8 mouse cellular contexts compared by ENCODE assay signal in the genomic region with DNA sequence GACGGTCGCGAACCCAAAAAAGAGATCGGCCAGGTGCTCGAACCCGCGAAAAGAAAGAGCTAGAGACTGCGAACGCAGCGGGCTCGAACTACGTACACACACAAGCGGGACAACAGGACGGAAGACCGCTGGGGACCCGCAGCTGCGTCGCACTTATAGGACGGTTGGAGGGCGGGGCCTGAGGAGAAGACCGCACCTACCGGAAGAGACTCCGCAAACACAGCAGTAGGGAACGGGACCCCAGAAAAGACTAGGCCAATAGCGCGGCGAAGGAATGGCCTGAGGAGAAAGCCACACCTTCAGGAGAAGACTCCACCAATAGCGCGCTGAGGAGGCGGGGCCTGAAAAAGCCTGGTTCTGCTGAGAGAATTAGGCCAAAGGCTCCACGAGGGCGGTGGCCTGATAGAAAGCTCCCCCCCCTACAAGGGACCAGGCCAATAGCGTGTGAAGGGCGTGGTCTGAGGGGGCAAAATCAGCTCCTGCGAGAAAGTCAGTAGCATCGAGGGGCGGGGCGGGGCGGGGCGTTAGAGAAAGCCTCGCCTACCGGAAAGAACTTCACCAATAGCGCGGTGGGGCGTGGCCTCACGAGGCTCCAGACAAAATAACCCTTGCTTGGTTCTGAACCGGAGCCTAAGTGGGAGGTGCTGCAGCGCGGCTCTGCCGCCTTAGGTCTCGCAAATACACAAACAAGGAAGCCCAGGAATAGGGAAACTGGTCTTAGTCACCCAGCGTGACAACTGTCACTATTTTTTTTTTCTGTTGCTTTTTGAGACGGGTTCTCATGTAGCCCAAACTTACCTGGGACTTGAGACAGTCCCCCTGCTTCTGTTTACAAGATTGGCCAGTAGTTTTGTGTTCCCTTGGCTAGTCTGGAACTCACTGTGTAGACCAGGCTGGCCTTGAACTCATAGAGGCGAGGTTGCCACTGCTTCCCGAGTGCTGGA. TPM values are rescaled to one million over a fixed set of nuclear protein-coding genes. Genes with fewer than 3 reads are reported as not detected.
DNase-seq lines count a peak whose midpoint lies in the region; ATAC-seq lines count a peak whose summit lies in the region.

Arrdc2 (minus strand) TSS at position 313 of the 944 bp plus-strand sequence.

- peak within 1 kb of the TSS; percentile 64 for H3K9ac ChIP-seq in hindbrain, embryonic 14.5 days

- no peaks in the 10 kb centered on the region for H3K9me3 ChIP-seq in hindbrain, embryonic 14.5 days (ENCODE audit: control insufficient read depth, low read length)

- 3% methylated on average over 55 of the region's 55 CpGs for WGBS in hindbrain, embryonic 14.5 days

- peak; percentile 100 for DNase-seq in R1 (ENCODE audit: low read depth, low spot score)
- peak; percentile 95 to 97 for DNase-seq in cerebellum, postnatal 25 days
- DNase-seq in frontal cortex, postnatal 25 days (ENCODE audit: low spot score in 2 of 2) = peak; percentile 92 to 95
- DNase-seq in hindbrain, embryonic 14.5 days (ENCODE audit: low spot score) = peak; percentile 98
- DNase-seq in layer of hippocampus, postnatal 36 days = peak; percentile 96 to 98
- DNase-seq in lung, postnatal 36 days = peak; percentile 100
- DNase-seq in retina, postnatal 1 day = peak; percentile 100
- peak; percentile 93 to 99 for DNase-seq in urinary bladder, adult 18-20 months (ENCODE audit: low spot score in 2 of 2)

- ATAC-seq in hindbrain, embryonic 14.5 days (ENCODE audit: low FRiP score) = peak; percentile 97

- H3K27me3 ChIP-seq in hindbrain, embryonic 14.5 days (ENCODE audit: control insufficient read depth, insufficient read depth, low read length) = no peaks in the 10 kb centered on the region

- H3K27ac ChIP-seq in hindbrain, embryonic 14.5 days = peak within 1 kb of the TSS; percentile 90

- H3K4me1 ChIP-seq in hindbrain, embryonic 14.5 days (replicated peaks; ENCODE audit: control insufficient read depth, insufficient read depth, low read length) = peaks cover under 1% of the 10 kb centered on the region; the same call in 1 of the 2 replicates

- H3K4me3 ChIP-seq in hindbrain, embryonic 14.5 days (replicated peaks; ENCODE audit: low read length) = peak within 1 kb of the TSS; percentile 44

- peak within 1 kb of the TSS; percentile 55 for H3K4me2 ChIP-seq in hindbrain, embryonic 14.5 days (replicated peaks)

- 0 out of 2 replicates have a peak, but pooled peaks cover 10% of the 10 kb centered on the region for H3K36me3 ChIP-seq in hindbrain, embryonic 14.5 days (replicated peaks; ENCODE audit: control insufficient read depth, insufficient read depth)

RNA-seq across cellular contexts. Expression of gene Arrdc2, which starts in this region (rescaled TPM):
- 7.2 and 8.7 TPM in 2 replicates for polyA plus RNA-seq in hindbrain, embryonic 14.5 days (2014; fragmentation: Nextera tagmentation; extraction: Ambion mirVana)
- 10 to 100 TPM; 18.5 to 25.6 TPM for total RNA-seq in layer of hippocampus, postnatal 36 days (2021)

Comparison
In these comparisons a context has a peak if more than half of its experiments do, and no peak if none do; other contexts are left out.
1. Peak in every context shown above with its lines: DNase-seq, ATAC-seq, H3K4me3 ChIP-seq and H3K27ac ChIP-seq.